Mouse (Mus musculus) thymus, adult 2 months (tissue): ENCODE results near the gene Cbfb.

ENCODE experiments used
- CTCF ChIP-seq: fragments of 200-500 bp; IDR thresholded peaks from 2 replicates; pipeline ENCODE4 v1.5.1; 2012; ENCODE audit warnings: mild to moderate bottlenecking, control low read depth, low read length, moderate library complexity, borderline replicate concordance; ENCODE audit not compliant: control insufficient read depth, poor library complexity, insufficient read depth; ENCODE audit errors: extremely low read depth
- POLR2A ChIP-seq: fragments of 200-500 bp; IDR thresholded peaks from 2 replicates; pipeline ENCODE4 v1.6.1; 2012; ENCODE audit warnings: mild to moderate bottlenecking, low read length, control low read depth, moderate library complexity; ENCODE audit not compliant: control insufficient read depth, poor library complexity, insufficient read depth; ENCODE audit errors: extremely low read depth

- TF ChIP-seq POLR2A (no peak), CTCF (no peak)
Observed at GRCm38 (mm10) chr8:105142395-105142794, 28.1 kb upstream of the Cbfb start.
